Mouse (Mus musculus) Patski (cell line): ENCODE measurements around the gene Emd. TPM values are rescaled to one million over a fixed set of nuclear protein-coding genes. Genes with fewer than 3 reads are reported as not detected.

ENCODE experiments used
- ATAC-seq: fragments of 100-300 bp; one replicate; pipeline ENCODE4 v1.8.0; 2021
- CTCF ChIA-PET: fragments of 350-600 bp; sonication (Branson Sonifier 250); formaldehyde crosslinking; loops from one replicate; lab custom pipeline; 2022; ENCODE audit warnings: inconsistent platforms; lab: Charles Lee
- POLR2A ChIA-PET: fragments of 350-600 bp; sonication (Branson Sonifier 250); formaldehyde crosslinking; loops from one replicate; lab custom pipeline; 2022; ENCODE audit warnings: antibody characterized with exemption, inconsistent platforms; lab: Charles Lee
- DNase-seq: peaks from one replicate; pipeline ENCODE4 v3.0.0-alpha.2; 2011; ENCODE audit warnings: low read depth, low spot score
- H3K27me3 ChIP-seq: fragments of 371-371 bp; one replicate; pipeline ENCODE4 v1.5.1; 2021
- CTCF ChIP-seq: fragments of 100-300 bp; IDR thresholded peaks from one replicate; pipeline ENCODE4 v1.5.1; 2021
- in situ Hi-C: fragments of 300-500 bp; cut with MboI; formaldehyde crosslinking; loops from 3 replicates; pipeline ENCODE4 v1.11.1; 2018; ENCODE audit warnings: low pct_unique_long_range_greater_than_20kb, mixed read lengths
- polyA plus RNA-seq: library from polyadenylated mRNA; unstranded; gene quantifications from one replicate; pipeline ENCODE4 v1.2.3, GENCODE M21; 2021

The Emd gene
- polyA plus RNA-seq, 1 experiment from 2014 or later, result 88.3 TPM

DNA sequence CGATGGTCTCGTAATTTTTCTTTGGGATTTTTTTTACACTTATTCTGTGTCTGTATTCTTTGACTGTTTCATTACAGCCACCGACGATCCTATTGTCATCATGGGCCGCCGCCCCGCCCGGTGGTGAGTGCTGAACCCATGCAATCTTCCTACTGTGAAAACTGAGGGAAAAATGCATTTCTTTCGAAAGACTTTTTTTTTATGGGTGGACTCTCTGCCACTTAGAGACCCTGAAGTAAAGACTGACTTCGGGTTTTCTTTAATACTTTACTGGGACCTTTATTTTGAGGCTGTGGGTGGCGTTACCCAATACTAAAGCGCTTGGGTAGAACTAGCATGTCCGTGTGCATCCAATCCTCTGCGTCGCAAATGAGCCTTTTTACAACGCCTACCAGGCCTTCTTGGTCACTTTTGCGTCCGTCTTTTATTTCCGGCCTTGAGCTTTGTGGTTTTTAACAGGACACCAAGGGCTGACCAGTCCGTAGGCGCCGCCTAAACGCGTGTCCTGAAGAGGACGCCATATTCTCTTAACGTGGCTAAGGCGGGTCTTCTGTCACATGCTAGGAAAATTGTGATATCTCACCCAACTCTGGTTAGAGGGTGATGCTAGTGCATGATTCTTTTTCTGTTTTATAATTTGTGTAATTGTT is 16.5 kb downstream of the Emd start:
- in situ Hi-C loops, result no loop called here
- ChIA-PET CTCF (no interaction called here), POLR2A (interaction anchor here (0.6 to 1.7 kb wide), 5 partner anchors 10 to 25 kb away, joined by 3 to 8 read pairs (median 7); no protein-coding TSS in a partner anchor)
- no peak for ATAC-seq
- no peaks in the 10 kb centered on the region for H3K27me3 ChIP-seq
- no peak for DNase-seq
- no peak for TF ChIP-seq CTCF

DNA sequence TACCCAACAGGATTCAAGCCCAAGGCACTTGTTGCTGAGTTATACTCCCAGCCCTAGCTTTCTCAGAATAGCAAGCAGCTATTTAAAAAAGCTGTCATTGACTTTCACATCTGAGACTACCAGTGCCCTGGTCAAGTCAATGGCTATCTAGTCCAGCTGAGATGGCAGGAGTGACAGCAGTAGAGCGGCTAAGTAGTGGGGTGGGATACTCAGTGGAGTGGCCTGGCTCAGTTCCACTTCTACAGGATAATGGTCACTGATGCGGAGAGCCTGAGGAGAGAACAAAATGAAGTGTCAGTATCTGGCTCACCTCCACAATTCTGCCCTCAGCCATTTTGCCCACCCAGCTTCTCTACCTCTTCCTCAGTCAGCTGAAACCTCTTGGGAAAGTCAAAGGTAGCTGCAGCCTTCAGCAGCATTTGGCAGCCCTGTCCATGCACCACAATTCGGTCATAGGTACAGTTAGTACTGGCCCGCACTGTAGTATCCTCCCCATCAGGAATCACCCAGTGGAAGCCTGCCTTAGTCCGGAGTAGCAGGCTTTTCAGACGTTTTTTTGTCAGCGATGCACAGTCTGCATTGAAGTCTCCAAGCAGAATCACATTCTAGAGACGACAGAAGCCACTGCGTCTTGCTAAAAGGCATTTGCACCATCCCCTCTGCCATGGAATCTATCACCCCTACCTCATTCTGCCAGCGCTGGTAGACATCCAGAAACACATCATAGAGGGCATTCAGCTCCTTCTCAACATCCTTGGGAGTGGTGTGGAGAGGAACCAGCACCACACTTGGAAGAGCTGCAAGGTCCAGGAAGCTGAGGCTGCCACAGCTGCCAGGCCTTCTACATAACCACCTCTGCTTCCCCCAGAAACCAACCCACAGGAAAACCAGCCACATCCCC is 19.2 kb downstream of the Emd start:
- no peak for TF ChIP-seq CTCF
- CTCF ChIA-PET, result interaction anchor here (1.1 kb wide), 1 partner anchor 17 kb away, joined by 3 read pairs; no protein-coding TSS in a partner anchor
- DNase-seq (no peak), ATAC-seq (no peak)
- in situ Hi-C loops, result no loop called here
- POLR2A ChIA-PET, result interaction anchor here (0.9 kb wide), 1 partner anchor 8 kb away, joined by 3 read pairs; the partner anchor contains the start of gene Taz
- H3K27me3 ChIP-seq, result peaks cover 2% of the 10 kb centered on the region

DNA sequence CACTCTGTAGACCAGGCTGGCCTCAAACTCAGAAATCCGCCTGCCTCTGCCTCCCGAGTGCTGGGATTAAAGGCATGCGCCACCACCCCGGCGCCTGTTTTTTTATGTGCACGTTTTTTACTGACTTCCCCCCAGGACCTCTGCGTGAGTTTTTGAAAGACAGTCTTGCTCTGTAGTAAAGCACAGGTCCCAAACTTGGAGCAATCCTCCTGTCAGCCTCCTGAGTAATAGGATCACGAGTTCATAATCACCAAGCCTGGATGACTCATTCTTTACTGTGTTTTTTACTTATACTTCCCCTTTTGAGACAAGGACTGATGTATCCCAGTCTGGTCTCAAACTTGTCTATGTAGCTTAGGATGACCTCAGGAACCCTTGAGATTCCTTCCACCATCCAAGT is 23.4 kb downstream of the Emd start:
- POLR2A ChIA-PET, result interaction anchor here (1.2 kb wide), 1 partner anchor 35 kb away, joined by 4 read pairs; the partner anchor contains the start of gene Fam50a
- TF ChIP-seq CTCF, result no peak

DNA sequence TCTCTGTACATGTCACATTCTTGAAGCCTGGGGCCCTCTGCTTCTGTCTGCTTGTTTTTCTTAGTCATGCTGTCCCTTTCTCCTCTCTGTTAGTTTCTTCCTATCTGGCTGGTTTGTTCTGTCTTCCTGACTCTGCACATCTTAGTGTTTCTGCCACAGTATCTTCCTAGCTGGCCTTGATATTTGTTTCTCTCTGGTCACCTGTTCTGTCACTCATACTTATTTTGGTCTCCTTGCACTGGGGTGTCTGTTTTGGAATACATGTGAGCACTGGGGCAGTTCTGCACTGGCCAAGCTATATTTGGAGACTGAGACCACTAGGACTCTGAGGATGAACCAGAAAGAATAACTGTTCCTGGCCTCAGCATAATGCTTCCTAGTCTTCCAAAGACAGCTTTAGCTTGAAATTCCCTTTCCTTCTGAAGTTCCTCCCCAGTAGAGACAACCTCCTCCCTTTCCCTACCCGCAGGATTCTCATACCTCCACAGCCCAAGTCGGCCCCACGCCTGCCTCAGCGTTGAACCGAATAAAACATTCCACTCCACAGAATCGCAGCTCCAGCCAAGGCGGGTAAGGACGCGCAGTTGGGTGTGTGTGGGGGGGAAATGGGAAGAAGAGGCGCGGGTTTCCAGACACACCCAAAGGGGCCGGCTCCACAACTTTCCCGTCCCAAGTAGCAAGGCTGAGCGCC is 26.7 kb downstream of the Emd start:
- DNase-seq (no peak), ATAC-seq (no peak)
- ChIA-PET POLR2A (interaction anchor here (1.0 to 2.3 kb wide), 4 partner anchors 8 to 35 kb away, joined by 3 to 10 read pairs (median 7); partner anchors contain the start of gene Rpl10), CTCF (interaction anchor here (1.3 kb wide), 2 partner anchors 32 to 133 kb away, joined by 3 to 4 read pairs; no protein-coding TSS in a partner anchor)
- H3K27me3 ChIP-seq, result peaks cover 19% of the 10 kb centered on the region
- TF ChIP-seq CTCF, result no peak
- in situ Hi-C loops, result loop anchor here (5.0 kb wide), 1 partner anchor 34 kb away; the partner anchor contains the start of gene Flna

More for the DNA sequence above, 23.4 kb downstream of the Emd start:
- DNase-seq, result no peak
- CTCF ChIA-PET, result no interaction called here
- ATAC-seq, result no peak
- peaks cover 8% of the 10 kb centered on the region for H3K27me3 ChIP-seq
- in situ Hi-C loops, result no loop called here

DNA sequence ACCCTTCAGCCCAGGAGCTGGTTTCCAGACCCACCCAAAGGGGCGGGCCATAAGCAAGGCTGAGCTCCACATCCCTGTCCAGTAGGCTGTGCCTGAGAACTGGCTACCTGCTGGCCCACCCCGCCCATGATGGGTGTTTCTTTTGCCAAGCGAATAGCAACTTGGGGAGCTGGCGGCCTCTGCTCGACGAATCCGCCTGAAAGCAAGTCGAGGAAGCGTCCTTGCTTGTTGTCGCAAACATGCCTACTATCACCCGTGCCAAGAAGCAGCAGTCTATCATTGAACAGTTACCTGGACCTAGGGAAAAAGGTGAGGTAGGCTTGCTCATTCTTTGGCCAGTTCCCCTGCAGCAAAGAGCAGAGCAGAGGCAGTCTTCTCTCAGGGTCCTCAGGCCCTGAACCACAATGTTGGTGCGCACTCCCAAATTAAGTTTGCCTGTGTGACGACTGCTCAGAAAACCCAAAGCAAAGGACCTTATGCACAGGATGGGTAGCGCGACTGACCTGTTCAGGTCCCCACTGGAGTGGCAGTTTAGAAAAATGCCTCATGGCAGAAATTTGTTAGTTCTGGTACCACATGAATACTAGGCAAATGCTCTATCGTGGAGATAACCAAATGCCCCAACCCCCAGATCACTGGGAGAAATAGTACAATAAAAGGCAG is 27.4 kb downstream of the Emd start, which contains the start of the genes Taz and Dnase1l1:
TSS of gene Taz (plus strand) at position 181 of the 663 bp plus-strand sequence.
TSS of gene Dnase1l1 (minus strand) at position 606 of the 663 bp plus-strand sequence.
- DNase-seq (no peak), ATAC-seq (peak; percentile 96)
- H3K27me3 ChIP-seq, result peaks cover 19% of the 10 kb centered on the region
- TF ChIP-seq CTCF, result no peak
- in situ Hi-C loops, result loop anchor here (5.0 kb wide), 1 partner anchor 35 kb away; the partner anchor contains the start of gene Flna
- ChIA-PET POLR2A (interaction anchor here (1.0 to 2.3 kb wide), 3 partner anchors 9 to 36 kb away, joined by 3 to 10 read pairs (median 6); partner anchors contain the start of gene Rpl10), CTCF (interaction anchor here (1.2 to 1.3 kb wide), 3 partner anchors 12 to 132 kb away, joined by 3 to 5 read pairs (median 4); no protein-coding TSS in a partner anchor)

- peaks cover 19% of the 10 kb centered on the region for H3K27me3 ChIP-seq
- in situ Hi-C loops, result loop anchor here (5.0 kb wide), 1 partner anchor 35 kb away; the partner anchor contains the start of gene Flna
- no peak for DNase-seq
- ChIA-PET POLR2A (interaction anchor here (0.8 to 1.4 kb wide), 3 partner anchors 12 to 35 kb away, joined by 3 to 7 read pairs (median 3); partner anchors contain the start of gene Rpl10), CTCF (interaction anchor here (1.2 kb wide), 1 partner anchor 13 kb away, joined by 5 read pairs; no protein-coding TSS in a partner anchor)
- ATAC-seq, result peak; percentile 33
- TF ChIP-seq CTCF, result no peak
Measured at GRCm38 (mm10) chrX:74282395-74283091, 28.1 kb downstream of the Emd start.

GRCm38 (mm10) chrX:74283092-74283437 is 28.6 kb downstream of the Emd start:
- ATAC-seq, result no peak
- in situ Hi-C loops, result loop anchor here (5.0 kb wide), 1 partner anchor 36 kb away; the partner anchor contains the start of gene Flna
- DNase-seq, result no peak
- CTCF ChIA-PET, result interaction anchor here (1.2 to 2.0 kb wide), 2 partner anchors 14 to 34 kb away, joined by 5 to 9 read pairs; partner anchors contain the start of gene Flna
- H3K27me3 ChIP-seq, result peaks cover 19% of the 10 kb centered on the region
- POLR2A ChIA-PET, result interaction anchor here (0.8 to 1.4 kb wide), 3 partner anchors 12 to 35 kb away, joined by 3 to 7 read pairs (median 3); partner anchors contain the start of gene Rpl10
- no peak for TF ChIP-seq CTCF

GRCm38 (mm10) chrX:74293431-74293830 is 38.9 kb downstream of the Emd start:
- no peak for ATAC-seq
- ChIA-PET POLR2A (no interaction called here), CTCF (interaction anchor here (1.4 kb wide), 1 partner anchor 119 kb away, joined by 3 read pairs; no protein-coding TSS in a partner anchor)
- no peak for TF ChIP-seq CTCF
- no peak for DNase-seq
- H3K27me3 ChIP-seq, result peaks cover 8% of the 10 kb centered on the region
- in situ Hi-C loops, result no loop called here
